In genomic region chr11:105927065-105928030, GRCm38 (mm10) we compare ENCODE assay signal across 9 mouse cellular contexts. TPM values are rescaled to one million over a fixed set of nuclear protein-coding genes. Genes with fewer than 3 reads are reported as not detected.
A peak's percentile ranks its signal among the peaks of the same experiment; 100 is the strongest.
DNase-seq lines count a peak whose midpoint lies in the region; ATAC-seq and TF ChIP-seq lines count a peak whose summit lies in the region.
"Had no signal": no experiment of that assay in that cellular context is flagged by ENCODE, and none has a peak within 500 bp of the region (broad histone marks: within the 10 kb centered on the region; RNA-seq: fewer than 3 reads in every experiment).

No protein-coding gene starts in this region.

- peaks cover 38% of the 10 kb centered on the region for H3K36me3 ChIP-seq in heart, embryonic 12.5 days
- peaks cover 15% of the 10 kb centered on the region for H3K36me3 ChIP-seq in kidney, postnatal 0 days (ENCODE audit: insufficient read depth, low read length)
- no peaks in the 10 kb centered on the region; the same call in 1 of the 2 replicates for H3K36me3 ChIP-seq in liver, embryonic 13.5 days
- peaks cover 19% of the 10 kb centered on the region for H3K36me3 ChIP-seq in neural tube, embryonic 12.5 days

- H3K27me3 ChIP-seq in heart, embryonic 12.5 days (replicated peaks) = no peaks in the 10 kb centered on the region
- no peaks in the 10 kb centered on the region for H3K27me3 ChIP-seq in kidney, postnatal 0 days (ENCODE audit: insufficient read depth, low read length)
- no peaks in the 10 kb centered on the region; the same call in 1 of the 2 replicates for H3K27me3 ChIP-seq in liver, embryonic 13.5 days
- no peaks in the 10 kb centered on the region for H3K27me3 ChIP-seq in neural tube, embryonic 12.5 days (replicated peaks)

- peak; percentile 91 for TF ChIP-seq CTCF in kidney, postnatal 0 days (IDR thresholded peaks at IDR 0.05; ENCODE audit: low read depth)

- no peak overlapping the region for H3K4me2 ChIP-seq in heart, embryonic 12.5 days
- H3K4me2 ChIP-seq in kidney, postnatal 0 days (ENCODE audit: low read length) = no peak overlapping the region
- H3K4me2 ChIP-seq in liver, embryonic 13.5 days = no peak overlapping the region
- no peak overlapping the region for H3K4me2 ChIP-seq in neural tube, embryonic 12.5 days (replicated peaks)

- no peaks in the 10 kb centered on the region for H3K9me3 ChIP-seq in heart, embryonic 12.5 days (replicated peaks)
- H3K9me3 ChIP-seq in kidney, postnatal 0 days (replicated peaks; ENCODE audit: low read length) = no peaks in the 10 kb centered on the region
- no peaks in the 10 kb centered on the region for H3K9me3 ChIP-seq in liver, embryonic 13.5 days (replicated peaks)
- no peaks in the 10 kb centered on the region for H3K9me3 ChIP-seq in neural tube, embryonic 12.5 days

- no peak overlapping the region for H3K9ac ChIP-seq in heart, embryonic 12.5 days
- H3K9ac ChIP-seq in kidney, postnatal 0 days (ENCODE audit: low read depth, low read length) = no peak overlapping the region
- no peak overlapping the region for H3K9ac ChIP-seq in liver, embryonic 13.5 days
- H3K9ac ChIP-seq in neural tube, embryonic 12.5 days = no peak overlapping the region

- H3K4me1 ChIP-seq in heart, embryonic 12.5 days (replicated peaks) = peaks cover 5% of the 10 kb centered on the region; the same call in 1 of the 2 replicates
- H3K4me1 ChIP-seq in kidney, postnatal 0 days (replicated peaks; ENCODE audit: insufficient read depth, low read length) = no peaks in the 10 kb centered on the region
- peaks cover 8% of the 10 kb centered on the region for H3K4me1 ChIP-seq in liver, embryonic 13.5 days (replicated peaks)
- H3K4me1 ChIP-seq in neural tube, embryonic 12.5 days = no peaks in the 10 kb centered on the region

- ATAC-seq in heart, embryonic 12.5 days (ENCODE audit: insufficient number of reproducible peaks, low FRiP score) = 0 out of 2 replicates have a peak, but pooled peaks have one; percentile 48
- ATAC-seq in kidney, postnatal 0 days (replicated peaks; ENCODE audit: low FRiP score, low read depth) = peak; percentile 53; the same call in 1 of the 2 replicates
- no peak for ATAC-seq in liver, embryonic 13.5 days (ENCODE audit: low read depth)
- peak; percentile 70 for ATAC-seq in neural tube, embryonic 12.5 days (ENCODE audit: low FRiP score, low read depth)

- DNase-seq in A20 (ENCODE audit: low read depth, low spot score) = peak; percentile 69
- DNase-seq in adrenal gland, adult 2 months = peak; percentile 74
- peak; percentile 86 for DNase-seq in embryo, embryonic 11 days
- DNase-seq in kidney, postnatal 0 days (ENCODE audit: low spot score) = peak; percentile 86
- peak; percentile 37 for DNase-seq in liver, embryonic 13.5 days
- peak; percentile 49 for DNase-seq in testis, postnatal 14 days (ENCODE audit: low spot score)

- 60% methylated on average over 14 of the region's 14 CpGs for WGBS in heart, embryonic 12.5 days
- WGBS in kidney, postnatal 0 days = 54% methylated on average over 14 of the region's 14 CpGs
- WGBS in liver, embryonic 13.5 days (ENCODE audit: insufficient replicate concordance) = 49% methylated on average over 14 of the region's 14 CpGs
- 56% methylated on average over 14 of the region's 14 CpGs for WGBS in neural tube, embryonic 12.5 days

- no peak overlapping the region for H3K27ac ChIP-seq in heart, embryonic 12.5 days (ENCODE audit: poor library complexity, severe bottlenecking)
- no peak overlapping the region for H3K27ac ChIP-seq in kidney, postnatal 0 days
- no peak overlapping the region for H3K27ac ChIP-seq in liver, embryonic 13.5 days
- no peak overlapping the region for H3K27ac ChIP-seq in neural tube, embryonic 12.5 days

- H3K4me3 ChIP-seq in heart, embryonic 12.5 days = no peak overlapping the region
- no peak overlapping the region for H3K4me3 ChIP-seq in kidney, postnatal 0 days (replicated peaks; ENCODE audit: low read depth, low read length)
- H3K4me3 ChIP-seq in liver, embryonic 13.5 days (replicated peaks) = no peak overlapping the region
- H3K4me3 ChIP-seq in neural tube, embryonic 12.5 days = no peak overlapping the region
- H3K4me3 ChIP-seq: erythroblast, embryonic 14.5 days had no signal

RNA-seq across cellular contexts. Expression of gene Cyb561, which starts 25.8 kb away (rescaled TPM):
- total RNA-seq in adrenal gland, adult 2 months (2021) = 100 to 1,000 TPM; 103 to 236 TPM
- polyA plus RNA-seq in adrenal gland, adult 2 months (2012; rRNA removed) = 127 and 140 TPM in 2 replicates
- 4.1 and 5.5 TPM in 2 replicates for polyA plus RNA-seq in heart, embryonic 12.5 days (2016; fragmentation: Nextera tagmentation; extraction: Ambion mirVana)
- polyA plus RNA-seq in kidney, postnatal 0 days (2015; fragmentation: Nextera tagmentation; extraction: Ambion mirVana) = 34.0 and 35.2 TPM in 2 replicates
- polyA plus RNA-seq in liver, embryonic 13.5 days (2015; fragmentation: Nextera tagmentation; extraction: Ambion mirVana) = 1.9 TPM in 2 replicates
- 18.9 and 21.8 TPM in 2 replicates for polyA plus RNA-seq in neural tube, embryonic 12.5 days (2016; fragmentation: Nextera tagmentation; extraction: Ambion mirVana)

RNA-seq across cellular contexts. Expression of gene Ace, which starts 40.4 kb away (rescaled TPM):
- 10 to 100 TPM in 1 of 2 experiments, 1 to 10 TPM in 1; 9.3 to 15.9 TPM for total RNA-seq in adrenal gland, adult 2 months (2021)
- polyA plus RNA-seq in adrenal gland, adult 2 months (2012; rRNA removed) = 8.3 and 11.8 TPM in 2 replicates
- 1.00 and 1.3 TPM in 2 replicates for polyA plus RNA-seq in heart, embryonic 12.5 days (2016; fragmentation: Nextera tagmentation; extraction: Ambion mirVana)
- polyA plus RNA-seq in kidney, postnatal 0 days (2015; fragmentation: Nextera tagmentation; extraction: Ambion mirVana) = 24.4 and 26.0 TPM in 2 replicates
- polyA plus RNA-seq in liver, embryonic 13.5 days (2015; fragmentation: Nextera tagmentation; extraction: Ambion mirVana) = 0.02 and 0.05 TPM in 2 replicates
- 1.0 and 1.1 TPM in 2 replicates for polyA plus RNA-seq in neural tube, embryonic 12.5 days (2016; fragmentation: Nextera tagmentation; extraction: Ambion mirVana)
- polyA plus RNA-seq: erythroblast, embryonic 14.5 days had no signal
